Mouse (Mus musculus): ENCODE measurements at regions not wholly inside any gene's neighbourhood (a gene's known extent, or its start where the extent isn't known, plus 50 kb on each side); places are given as distances from the start of the nearest gene placed in this dataset.
A peak's percentile ranks its signal among the peaks of the same experiment; 100 is the strongest.

- Histone ChIP-seq H3K4me3 (ENCODE audit: low read depth, low read length) (no peak overlapping the region), H3K4me2 (replicated peaks; ENCODE audit: low read depth, low read length) (no peak overlapping the region), H3K4me1 (ENCODE audit: control insufficient read depth, insufficient read depth, low read length) (no peaks in the 10 kb centered on the region), H3K27ac (ENCODE audit: low read length) (no peak overlapping the region), H3K36me3 (ENCODE audit: control insufficient read depth, insufficient read depth, low read length) (no peaks in the 10 kb centered on the region), H3K9ac (replicated peaks; ENCODE audit: low read depth, low read length) (no peak overlapping the region), H3K9me3 (ENCODE audit: control insufficient read depth, low read depth, low read length) (no peaks in the 10 kb centered on the region), H3K27me3 (ENCODE audit: control insufficient read depth, insufficient read depth, low read length) (0 out of 2 replicates have a peak, but pooled peaks cover 2% of the 10 kb centered on the region)
- 71% methylated on average over 2 of the region's 2 CpGs for WGBS
- ATAC-seq (ENCODE audit: insufficient number of reproducible peaks, insufficient read depth, low FRiP score, low read depth) = no peak
Observed at GRCm38 (mm10) chr9:47433185-47433584, 96.8 kb upstream of the Cadm1 start.

- no peaks in the 10 kb centered on the region for H3K36me3 ChIP-seq (ENCODE audit: control insufficient read depth, insufficient read depth, low read length)
- H3K27me3 ChIP-seq (ENCODE audit: control insufficient read depth, insufficient read depth, low read length) = 0 out of 2 replicates have a peak, but pooled peaks cover 2% of the 10 kb centered on the region
- H3K4me2 ChIP-seq (replicated peaks; ENCODE audit: low read depth, low read length) = no peak overlapping the region
- no peak for ATAC-seq (ENCODE audit: insufficient number of reproducible peaks, insufficient read depth, low FRiP score, low read depth)
- no peaks in the 10 kb centered on the region for H3K9me3 ChIP-seq (ENCODE audit: control insufficient read depth, low read depth, low read length)
- H3K27ac ChIP-seq (ENCODE audit: low read length) = no peak overlapping the region
- no peak overlapping the region for H3K4me3 ChIP-seq (ENCODE audit: low read depth, low read length)
- no peaks in the 10 kb centered on the region for H3K4me1 ChIP-seq (ENCODE audit: control insufficient read depth, insufficient read depth, low read length)
- WGBS = 91% methylated on average over 2 of the region's 2 CpGs
- H3K9ac ChIP-seq (replicated peaks; ENCODE audit: low read depth, low read length) = no peak overlapping the region
Observed at GRCm38 (mm10) chr9:47434091-47434490, 95.9 kb upstream of the Cadm1 start.

- ATAC-seq (ENCODE audit: insufficient number of reproducible peaks, insufficient read depth, low FRiP score, low read depth) = no peak
Observed at GRCm38 (mm10) chr9:47438976-47439375, 91.0 kb upstream of the Cadm1 start.

GRCm38 (mm10) chr9:47439506-47439905, 90.5 kb upstream of the Cadm1 start:
- 23% methylated on average over 11 of the region's 11 CpGs for WGBS
- no peaks in the 10 kb centered on the region for H3K36me3 ChIP-seq (ENCODE audit: control insufficient read depth, insufficient read depth, low read length)
- no peaks in the 10 kb centered on the region for H3K4me1 ChIP-seq (ENCODE audit: control insufficient read depth, insufficient read depth, low read length)
- H3K4me3 ChIP-seq (ENCODE audit: low read depth, low read length) = no peak overlapping the region
- H3K27ac ChIP-seq (ENCODE audit: low read length) = no peak overlapping the region
- H3K4me2 ChIP-seq (replicated peaks; ENCODE audit: low read depth, low read length) = peak overlapping the region; percentile 32
- H3K27me3 ChIP-seq (ENCODE audit: control insufficient read depth, insufficient read depth, low read length) = 0 out of 2 replicates have a peak, but pooled peaks cover 2% of the 10 kb centered on the region
- H3K9ac ChIP-seq (replicated peaks; ENCODE audit: low read depth, low read length) = no peak overlapping the region
- no peaks in the 10 kb centered on the region for H3K9me3 ChIP-seq (ENCODE audit: control insufficient read depth, low read depth, low read length)
- no peak for ATAC-seq (ENCODE audit: insufficient number of reproducible peaks, insufficient read depth, low FRiP score, low read depth)

More at GRCm38 (mm10) chr9:47438976-47439375, 91.0 kb upstream of the Cadm1 start:
- WGBS = 65% methylated on average over 4 of the region's 4 CpGs
- no peak overlapping the region for H3K9ac ChIP-seq (replicated peaks; ENCODE audit: low read depth, low read length)
- no peaks in the 10 kb centered on the region for H3K4me1 ChIP-seq (ENCODE audit: control insufficient read depth, insufficient read depth, low read length)
- H3K36me3 ChIP-seq (ENCODE audit: control insufficient read depth, insufficient read depth, low read length) = no peaks in the 10 kb centered on the region
- no peak overlapping the region for H3K4me3 ChIP-seq (ENCODE audit: low read depth, low read length)
- 0 out of 2 replicates have a peak, but pooled peaks cover 2% of the 10 kb centered on the region for H3K27me3 ChIP-seq (ENCODE audit: control insufficient read depth, insufficient read depth, low read length)
- H3K27ac ChIP-seq (ENCODE audit: low read length) = no peak overlapping the region
- no peak overlapping the region for H3K4me2 ChIP-seq (replicated peaks; ENCODE audit: low read depth, low read length)
- no peaks in the 10 kb centered on the region for H3K9me3 ChIP-seq (ENCODE audit: control insufficient read depth, low read depth, low read length)

- Histone ChIP-seq H3K4me1 (ENCODE audit: control insufficient read depth, insufficient read depth, low read length) (no peaks in the 10 kb centered on the region), H3K27me3 (ENCODE audit: control insufficient read depth, insufficient read depth, low read length) (0 out of 2 replicates have a peak, but pooled peaks cover 2% of the 10 kb centered on the region), H3K27ac (ENCODE audit: low read length) (no peak overlapping the region), H3K4me2 (replicated peaks; ENCODE audit: low read depth, low read length) (peak overlapping the region; percentile 32), H3K4me3 (ENCODE audit: low read depth, low read length) (no peak overlapping the region), H3K36me3 (ENCODE audit: control insufficient read depth, insufficient read depth, low read length) (no peaks in the 10 kb centered on the region), H3K9ac (replicated peaks; ENCODE audit: low read depth, low read length) (no peak overlapping the region), H3K9me3 (ENCODE audit: control insufficient read depth, low read depth, low read length) (no peaks in the 10 kb centered on the region)
- WGBS = 29% methylated on average over 6 of the region's 6 CpGs
- ATAC-seq (ENCODE audit: insufficient number of reproducible peaks, insufficient read depth, low FRiP score, low read depth) = no peak
Observed at GRCm38 (mm10) chr9:47440128-47440527, 89.8 kb upstream of the Cadm1 start.

GRCm38 (mm10) chr9:47441155-47441554, 88.8 kb upstream of the Cadm1 start:
- Histone ChIP-seq H3K27me3 (ENCODE audit: control insufficient read depth, insufficient read depth, low read length) (no peaks in the 10 kb centered on the region), H3K27ac (ENCODE audit: low read length) (no peak overlapping the region), H3K4me3 (ENCODE audit: low read depth, low read length) (no peak overlapping the region), H3K36me3 (ENCODE audit: control insufficient read depth, insufficient read depth, low read length) (no peaks in the 10 kb centered on the region), H3K4me1 (ENCODE audit: control insufficient read depth, insufficient read depth, low read length) (no peaks in the 10 kb centered on the region), H3K9ac (replicated peaks; ENCODE audit: low read depth, low read length) (no peak overlapping the region), H3K4me2 (replicated peaks; ENCODE audit: low read depth, low read length) (no peak overlapping the region), H3K9me3 (ENCODE audit: control insufficient read depth, low read depth, low read length) (no peaks in the 10 kb centered on the region)
- no peak for ATAC-seq (ENCODE audit: insufficient number of reproducible peaks, insufficient read depth, low FRiP score, low read depth)
- 79% methylated on average over 8 of the region's 8 CpGs for WGBS

- Histone ChIP-seq H3K4me1 (ENCODE audit: control insufficient read depth, insufficient read depth, low read length) (no peaks in the 10 kb centered on the region), H3K27ac (ENCODE audit: low read length) (no peak overlapping the region), H3K4me3 (ENCODE audit: low read depth, low read length) (no peak overlapping the region), H3K9ac (replicated peaks; ENCODE audit: low read depth, low read length) (no peak overlapping the region), H3K9me3 (ENCODE audit: control insufficient read depth, low read depth, low read length) (no peaks in the 10 kb centered on the region), H3K4me2 (replicated peaks; ENCODE audit: low read depth, low read length) (no peak overlapping the region), H3K36me3 (ENCODE audit: control insufficient read depth, insufficient read depth, low read length) (no peaks in the 10 kb centered on the region), H3K27me3 (ENCODE audit: control insufficient read depth, insufficient read depth, low read length) (no peaks in the 10 kb centered on the region)
- ATAC-seq (ENCODE audit: insufficient number of reproducible peaks, insufficient read depth, low FRiP score, low read depth) = no peak
- 78% methylated on average over 2 of the region's 2 CpGs for WGBS
Observed at GRCm38 (mm10) chr9:47444168-47444567, 85.8 kb upstream of the Cadm1 start.

GRCm38 (mm10) chr9:47444752-47445151, 85.2 kb upstream of the Cadm1 start:
- Histone ChIP-seq H3K4me1 (ENCODE audit: control insufficient read depth, insufficient read depth, low read length) (no peaks in the 10 kb centered on the region), H3K27ac (ENCODE audit: low read length) (no peak overlapping the region), H3K27me3 (ENCODE audit: control insufficient read depth, insufficient read depth, low read length) (no peaks in the 10 kb centered on the region), H3K9ac (replicated peaks; ENCODE audit: low read depth, low read length) (no peak overlapping the region), H3K4me3 (ENCODE audit: low read depth, low read length) (no peak overlapping the region), H3K36me3 (ENCODE audit: control insufficient read depth, insufficient read depth, low read length) (no peaks in the 10 kb centered on the region), H3K9me3 (ENCODE audit: control insufficient read depth, low read depth, low read length) (no peaks in the 10 kb centered on the region), H3K4me2 (replicated peaks; ENCODE audit: low read depth, low read length) (no peak overlapping the region)
- no peak for ATAC-seq (ENCODE audit: insufficient number of reproducible peaks, insufficient read depth, low FRiP score, low read depth)
- whole genome bisulfite sequencing = 38% methylated on average over 1 of the region's 1 CpGs

GRCm38 (mm10) chr9:47445332-47445731, 84.6 kb upstream of the Cadm1 start:
- no peaks in the 10 kb centered on the region for H3K9me3 ChIP-seq (ENCODE audit: control insufficient read depth, low read depth, low read length)
- H3K9ac ChIP-seq (replicated peaks; ENCODE audit: low read depth, low read length) = no peak overlapping the region
- ATAC-seq (ENCODE audit: insufficient number of reproducible peaks, insufficient read depth, low FRiP score, low read depth) = no peak
- no peak overlapping the region for H3K27ac ChIP-seq (ENCODE audit: low read length)
- no peak overlapping the region for H3K4me2 ChIP-seq (replicated peaks; ENCODE audit: low read depth, low read length)
- H3K4me1 ChIP-seq (ENCODE audit: control insufficient read depth, insufficient read depth, low read length) = no peaks in the 10 kb centered on the region
- no peaks in the 10 kb centered on the region for H3K27me3 ChIP-seq (ENCODE audit: control insufficient read depth, insufficient read depth, low read length)
- 69% methylated on average over 6 of the region's 6 CpGs for WGBS
- no peaks in the 10 kb centered on the region for H3K36me3 ChIP-seq (ENCODE audit: control insufficient read depth, insufficient read depth, low read length)
- no peak overlapping the region for H3K4me3 ChIP-seq (ENCODE audit: low read depth, low read length)

All from stomach, embryonic 14.5 days (tissue).